Mouse (Mus musculus): ENCODE results near the gene Adam15. TPM values are rescaled to one million over a fixed set of nuclear protein-coding genes. Genes with fewer than 3 reads are reported as not detected.

Adam15 gene
- polyA plus RNA-seq, 1 experiment, result not detected

GRCm38 (mm10) chr3:89317246-89317645 lies 32.5 kb downstream of the Adam15 start:
- H3K4me1 ChIP-seq (ENCODE audit: control insufficient read depth, insufficient read depth, low read length), result peaks cover 68% of the 10 kb centered on the region

GRCm38 (mm10) chr3:89316833-89317232 lies 33.0 kb downstream of the Adam15 start:
- 0 out of 2 replicates have a peak overlapping the region, but pooled peaks have one; percentile 12 for H3K4me3 ChIP-seq (ENCODE audit: insufficient read depth, low read depth, low read length)
- TF ChIP-seq CTCF (IDR thresholded peaks at IDR 0.05; ENCODE audit: insufficient read depth, low read depth, low read length), result peak; percentile 77
- TF ChIP-seq POLR2A (IDR thresholded peaks at IDR 0.05; ENCODE audit: insufficient read depth, low read depth, low read length), result no peak
- peak overlapping the region; percentile 63 for H3K27ac ChIP-seq (ENCODE audit: insufficient read depth, low read depth, low read length)
- H3K4me1 ChIP-seq (ENCODE audit: control insufficient read depth, insufficient read depth, low read length), result peaks cover 65% of the 10 kb centered on the region
- WGBS, result 0% methylated on average over 4 of the region's 4 CpGs

More at GRCm38 (mm10) chr3:89317246-89317645, 32.5 kb downstream of the Adam15 start:
- WGBS, result 23% methylated on average over 6 of the region's 6 CpGs
- Histone ChIP-seq H3K27ac (ENCODE audit: insufficient read depth, low read depth, low read length) (peak overlapping the region; percentile 63), H3K4me3 (ENCODE audit: insufficient read depth, low read depth, low read length) (0 out of 2 replicates have a peak overlapping the region, but pooled peaks have one; percentile 12)
- no peak for TF ChIP-seq POLR2A (IDR thresholded peaks at IDR 0.05; ENCODE audit: insufficient read depth, low read depth, low read length)
- no peak for TF ChIP-seq CTCF (IDR thresholded peaks at IDR 0.05; ENCODE audit: insufficient read depth, low read depth, low read length)

- Histone ChIP-seq H3K27ac (ENCODE audit: insufficient read depth, low read depth, low read length) (no peak overlapping the region), H3K4me3 (ENCODE audit: insufficient read depth, low read depth, low read length) (no peak overlapping the region)
- WGBS, result 15% methylated on average over 40 of the region's 40 CpGs
Observed at GRCm38 (mm10) chr3:89315930-89316831, 33.6 kb downstream of the Adam15 start.

GRCm38 (mm10) chr3:89315195-89315929 lies 34.4 kb downstream of the Adam15 start:
- peak; percentile 76 for TF ChIP-seq CTCF (IDR thresholded peaks at IDR 0.05; ENCODE audit: insufficient read depth, low read depth, low read length)
- TF ChIP-seq POLR2A (IDR thresholded peaks at IDR 0.05; ENCODE audit: insufficient read depth, low read depth, low read length), result 0 out of 2 replicates have a peak, but pooled peaks have one; percentile 7
- H3K27ac ChIP-seq (ENCODE audit: insufficient read depth, low read depth, low read length), result peak overlapping the region; percentile 79
- H3K4me1 ChIP-seq (ENCODE audit: control insufficient read depth, insufficient read depth, low read length), result peaks cover 53% of the 10 kb centered on the region
- peak overlapping the region; percentile 35 for H3K4me3 ChIP-seq (ENCODE audit: insufficient read depth, low read depth, low read length)
- WGBS, result 7% methylated on average over 26 of the region's 26 CpGs

More at GRCm38 (mm10) chr3:89315930-89316831, 33.6 kb downstream of the Adam15 start:
- TF ChIP-seq CTCF (IDR thresholded peaks at IDR 0.05; ENCODE audit: insufficient read depth, low read depth, low read length) (0 out of 2 replicates have a peak, but pooled peaks have one; percentile 3), POLR2A (IDR thresholded peaks at IDR 0.05; ENCODE audit: insufficient read depth, low read depth, low read length) (no peak)
- peaks cover 61% of the 10 kb centered on the region for H3K4me1 ChIP-seq (ENCODE audit: control insufficient read depth, insufficient read depth, low read length)

DNA sequence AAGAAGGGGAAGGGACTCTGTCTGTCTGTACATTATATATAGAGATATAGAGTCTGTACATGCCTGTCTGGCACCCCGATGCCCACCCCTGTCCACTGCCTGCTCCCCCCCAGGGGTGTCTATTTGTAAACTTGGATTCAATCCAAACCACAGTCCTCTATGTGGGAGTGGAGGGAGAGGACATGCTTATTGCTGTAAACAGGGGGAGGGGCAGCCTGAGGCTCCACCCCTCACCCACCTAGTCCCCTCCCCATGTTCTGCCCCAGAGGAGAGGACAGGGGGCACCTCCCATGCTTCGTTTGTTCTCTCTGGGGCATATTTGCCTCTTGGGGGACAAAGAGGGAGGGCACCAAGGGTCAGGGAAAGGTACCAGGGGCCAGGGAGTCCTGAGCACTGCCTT lies 35.0 kb downstream of the Adam15 start:
- peak overlapping the region; percentile 35 for H3K4me3 ChIP-seq (ENCODE audit: insufficient read depth, low read depth, low read length)
- WGBS, result 27% methylated on average over 2 of the region's 2 CpGs
- no peak for TF ChIP-seq POLR2A (IDR thresholded peaks at IDR 0.05; ENCODE audit: insufficient read depth, low read depth, low read length)
- TF ChIP-seq CTCF (IDR thresholded peaks at IDR 0.05; ENCODE audit: insufficient read depth, low read depth, low read length), result no peak
- peaks cover 47% of the 10 kb centered on the region for H3K4me1 ChIP-seq (ENCODE audit: control insufficient read depth, insufficient read depth, low read length)
- H3K27ac ChIP-seq (ENCODE audit: insufficient read depth, low read depth, low read length), result peak overlapping the region; percentile 79

- H3K4me1 ChIP-seq (ENCODE audit: control insufficient read depth, insufficient read depth, low read length), result peaks cover 43% of the 10 kb centered on the region
- TF ChIP-seq CTCF (IDR thresholded peaks at IDR 0.05; ENCODE audit: insufficient read depth, low read depth, low read length), result no peak
- TF ChIP-seq POLR2A (IDR thresholded peaks at IDR 0.05; ENCODE audit: insufficient read depth, low read depth, low read length), result no peak
- no peak overlapping the region for H3K4me3 ChIP-seq (ENCODE audit: insufficient read depth, low read depth, low read length)
- 77% methylated on average over 5 of the region's 5 CpGs for WGBS
- H3K27ac ChIP-seq (ENCODE audit: insufficient read depth, low read depth, low read length), result no peak overlapping the region
Observed at GRCm38 (mm10) chr3:89314340-89314739, 35.5 kb downstream of the Adam15 start.

DNA sequence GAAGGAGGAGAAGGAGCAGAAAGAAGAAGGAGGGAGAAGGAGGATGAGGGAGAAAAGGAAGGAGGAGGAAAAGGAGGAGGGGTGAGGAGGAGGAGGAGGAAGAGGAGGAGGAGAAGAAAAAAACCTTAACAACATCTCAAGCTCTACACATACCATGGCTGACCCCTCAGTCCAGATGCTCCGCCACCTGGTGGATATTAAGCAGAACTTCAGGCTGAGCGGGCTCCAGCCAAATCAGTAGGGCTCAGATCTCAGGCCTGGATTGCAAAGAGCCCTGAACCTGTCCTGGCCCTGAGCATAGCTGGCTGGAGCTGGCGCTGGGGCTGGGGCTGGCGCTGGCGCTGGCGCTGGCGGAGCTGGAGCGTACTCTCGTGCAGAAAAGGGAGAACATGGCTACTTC lies 41.7 kb downstream of the Adam15 start:
- TF ChIP-seq POLR2A (IDR thresholded peaks at IDR 0.05; ENCODE audit: insufficient read depth, low read depth, low read length) (no peak), CTCF (IDR thresholded peaks at IDR 0.05; ENCODE audit: insufficient read depth, low read depth, low read length) (peak; percentile 72)
- no peak overlapping the region for H3K27ac ChIP-seq (ENCODE audit: insufficient read depth, low read depth, low read length)
- peaks cover 10% of the 10 kb centered on the region for H3K4me1 ChIP-seq (ENCODE audit: control insufficient read depth, insufficient read depth, low read length)
- no peak overlapping the region for H3K4me3 ChIP-seq (ENCODE audit: insufficient read depth, low read depth, low read length)
- WGBS, result 4% methylated on average over 9 of the region's 9 CpGs

DNA sequence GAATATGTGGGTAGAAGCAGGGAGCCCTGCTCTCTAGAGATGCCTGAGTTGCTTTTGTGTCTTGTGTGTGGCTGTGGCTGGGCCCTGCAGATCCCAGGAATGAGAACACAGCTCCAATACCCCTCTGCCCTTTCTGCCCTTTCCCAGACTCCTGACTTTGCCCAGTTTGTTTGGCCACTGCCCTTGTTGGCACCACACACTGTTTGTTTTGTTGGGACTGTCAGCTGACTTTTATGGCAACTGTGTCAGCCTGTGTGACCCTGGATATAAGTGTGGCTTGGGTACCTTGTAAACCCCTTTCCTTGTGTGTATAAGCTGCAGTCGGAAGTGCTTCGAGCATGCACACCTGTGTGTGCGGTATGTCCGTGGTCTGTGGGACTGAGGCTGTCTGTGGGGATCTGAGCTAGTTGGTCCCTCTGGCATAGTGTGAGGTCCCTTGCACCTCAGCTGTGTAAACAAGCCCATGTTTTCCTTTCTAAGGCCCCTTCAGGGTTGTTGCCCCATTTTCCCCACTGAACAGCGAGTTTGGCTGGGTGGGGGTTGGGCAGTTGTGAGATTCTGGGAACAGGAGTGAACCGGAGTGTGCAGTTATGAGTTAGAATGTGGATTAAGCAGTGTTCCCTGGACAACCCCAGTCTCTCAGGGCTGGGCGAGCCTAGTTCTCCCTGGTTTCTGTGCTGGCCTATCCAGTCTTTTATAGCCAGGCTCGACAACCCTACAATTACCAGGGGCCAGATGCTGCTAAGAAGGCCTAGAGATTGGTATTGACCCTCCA lies 44.1 kb downstream of the Adam15 start:
- Histone ChIP-seq H3K4me3 (ENCODE audit: insufficient read depth, low read depth, low read length) (no peak overlapping the region), H3K27ac (ENCODE audit: insufficient read depth, low read depth, low read length) (no peak overlapping the region), H3K4me1 (ENCODE audit: control insufficient read depth, insufficient read depth, low read length) (peaks cover 10% of the 10 kb centered on the region)
- WGBS, result 79% methylated on average over 8 of the region's 8 CpGs
- TF ChIP-seq CTCF (IDR thresholded peaks at IDR 0.05; ENCODE audit: insufficient read depth, low read depth, low read length), result no peak
- TF ChIP-seq POLR2A (IDR thresholded peaks at IDR 0.05; ENCODE audit: insufficient read depth, low read depth, low read length), result no peak

All from olfactory bulb, adult 2 months (tissue).